Mouse (Mus musculus): ENCODE results near the gene Gm49325.
"Not testable (repeated sequence)": the region's sequence is repeated elsewhere in the genome, so short reads cannot be mapped to it uniquely, and the experiment has no call there.

Gene Gm49325

GRCm38 (mm10) chr10:77670710-77671109 lies 64.7 kb downstream of the Gm49325 start:
- in situ Hi-C loops (cut with MboI; ENCODE audit: low sequenced_read_pairs): no loop called here

DNA sequence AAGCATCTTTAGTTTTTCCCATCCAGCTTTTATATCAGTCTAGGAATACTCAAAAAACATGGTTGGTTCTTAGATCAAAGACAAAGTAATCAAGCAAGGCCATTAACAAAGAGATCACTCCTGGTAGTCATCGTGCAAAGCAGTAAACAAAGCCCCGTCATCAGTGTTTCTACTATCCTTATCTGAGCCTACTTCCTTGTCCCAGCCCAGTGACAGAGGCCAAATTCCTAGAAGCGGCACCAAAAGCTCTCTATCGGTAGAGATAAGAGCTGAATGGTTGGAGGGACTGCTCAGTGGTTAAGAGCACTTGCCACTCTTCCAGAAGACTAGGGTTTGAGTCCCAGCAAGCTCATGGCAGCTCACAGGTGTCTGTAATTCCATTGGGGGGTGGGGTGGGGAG lies 65.5 kb downstream of the Gm49325 start:
- in situ Hi-C loops (cut with MboI; ENCODE audit: low sequenced_read_pairs): no loop called here

DNA sequence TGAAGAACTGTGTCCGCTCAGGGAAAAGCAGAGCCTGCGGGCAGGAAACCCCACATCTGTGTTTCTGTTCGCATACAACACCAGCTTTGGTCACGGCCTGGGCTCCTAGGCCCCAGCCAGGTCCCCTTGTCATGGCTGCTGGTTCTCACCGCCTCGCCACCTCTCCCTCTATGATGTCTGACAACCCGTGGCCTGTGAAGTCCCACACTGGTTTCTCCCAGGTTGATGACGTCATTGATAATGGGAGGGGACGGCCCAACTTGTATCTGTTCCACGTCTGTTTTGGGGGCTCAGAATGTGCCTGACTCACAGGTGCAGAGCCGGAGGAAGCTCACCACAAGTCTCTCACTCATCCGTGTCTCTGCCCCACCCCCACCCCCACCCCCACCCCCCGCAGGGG lies 67.8 kb downstream of the Gm49325 start:
- in situ Hi-C loops (cut with MboI; ENCODE audit: low sequenced_read_pairs): no loop called here

DNA sequence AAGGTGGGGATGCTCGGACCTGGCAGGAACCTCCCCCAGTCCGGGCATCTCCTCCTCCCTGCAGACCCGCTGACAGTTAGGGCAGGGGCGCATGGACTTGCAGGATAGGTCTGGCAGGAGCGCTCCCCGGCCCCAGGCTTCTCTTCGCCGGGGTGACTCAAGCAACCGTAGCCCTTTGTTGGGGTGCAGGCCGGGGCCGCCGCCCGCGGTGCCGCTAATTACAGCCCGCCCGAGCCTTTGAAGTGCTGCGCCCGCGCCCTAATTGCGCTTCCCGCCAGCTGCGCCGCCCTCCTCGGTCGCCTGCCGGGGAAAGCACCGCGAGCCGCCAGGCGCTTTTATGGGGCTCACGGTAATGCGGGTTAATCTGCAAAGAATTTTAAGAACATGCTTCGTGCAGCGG lies 71.6 kb downstream of the Gm49325 start:
- in situ Hi-C loops (cut with MboI; ENCODE audit: low sequenced_read_pairs): no loop called here

DNA sequence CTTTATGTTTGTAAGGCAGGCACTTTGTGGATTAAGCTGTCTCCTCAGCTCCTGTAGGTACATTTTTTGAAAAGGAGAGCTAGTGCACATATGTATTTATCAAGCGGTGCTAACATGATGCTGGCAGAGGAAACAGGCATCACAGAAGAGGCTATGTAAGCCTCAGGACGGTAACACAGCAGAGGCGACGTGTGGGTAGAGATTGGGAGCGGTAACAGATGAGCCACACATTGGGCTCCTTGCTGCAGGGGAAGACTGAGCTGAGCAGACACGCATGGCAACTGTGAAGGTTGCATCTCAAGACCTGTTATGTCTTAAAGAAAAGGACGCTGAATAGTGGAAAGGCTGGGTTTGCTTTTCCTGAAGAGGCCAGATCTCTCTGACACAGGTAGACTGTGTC lies 77.0 kb downstream of the Gm49325 start:
- in situ Hi-C loops (cut with MboI; ENCODE audit: low sequenced_read_pairs): no loop called here

DNA sequence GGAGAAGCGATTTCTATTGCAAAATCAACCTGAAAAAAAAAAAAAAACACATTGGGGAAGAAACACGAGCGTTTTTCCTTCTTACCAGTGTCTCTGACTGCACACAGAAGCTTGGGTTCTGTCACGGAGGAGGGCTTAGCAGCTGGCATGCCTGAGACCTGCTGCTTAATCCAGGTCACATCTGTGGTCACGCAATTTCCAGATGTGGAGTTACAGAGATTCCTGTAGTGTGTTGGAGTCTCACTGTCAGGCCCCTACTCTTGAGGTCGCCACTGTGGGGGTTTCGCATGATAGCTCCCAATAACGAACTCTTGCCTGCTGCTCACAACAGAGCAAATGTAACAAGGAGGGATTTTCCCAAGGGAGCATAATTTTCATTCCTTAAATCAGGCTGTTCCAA lies 78.2 kb downstream of the Gm49325 start:
- in situ Hi-C loops (cut with MboI; ENCODE audit: low sequenced_read_pairs): no loop called here

- in situ Hi-C loops (cut with MboI; ENCODE audit: low sequenced_read_pairs): no loop called here
Measured at GRCm38 (mm10) chr10:77685895-77686664, 80.1 kb downstream of the Gm49325 start, which contains the start of gene Tspear. Gene Tspear (plus strand): TSS chr10:77686569.

DNA sequence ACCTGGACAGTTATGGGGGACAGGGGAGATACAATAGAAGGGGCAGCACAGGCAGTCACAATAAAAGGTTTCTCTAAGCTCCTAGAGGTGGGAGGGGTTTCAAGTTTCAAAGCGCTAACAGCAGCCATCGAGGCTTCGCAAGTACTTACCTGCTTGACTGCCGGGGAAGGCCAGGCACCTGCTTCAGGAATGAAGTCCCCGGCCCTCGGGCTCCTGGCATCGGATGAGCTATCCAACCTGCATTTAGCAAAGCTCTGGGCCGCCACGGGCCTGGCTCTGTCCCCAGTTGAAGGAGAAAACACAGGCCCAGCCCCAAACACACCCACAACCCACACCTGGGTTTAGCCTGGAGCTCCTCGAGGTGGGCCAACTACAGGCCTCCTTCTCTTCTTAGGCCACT lies 81.0 kb downstream of the Gm49325 start:
- in situ Hi-C loops (cut with MboI; ENCODE audit: low sequenced_read_pairs): no loop called here

GRCm38 (mm10) chr10:77690356-77690807 lies 84.4 kb downstream of the Gm49325 start, which contains the start of gene Gm19402:
Gene Gm19402 (minus strand): TSS chr10:77690757.
- in situ Hi-C loops (cut with MboI; ENCODE audit: low sequenced_read_pairs): not testable (repeated sequence)

Data from CH12F3 (cell line).